Mouse (Mus musculus): Measurements from ENCODE around the gene Gm9999.
"Not testable (repeated sequence)": the region's sequence is repeated elsewhere in the genome, so short reads cannot be mapped to it uniquely, and the experiment has no call there.

Gene Gm9999

DNA sequence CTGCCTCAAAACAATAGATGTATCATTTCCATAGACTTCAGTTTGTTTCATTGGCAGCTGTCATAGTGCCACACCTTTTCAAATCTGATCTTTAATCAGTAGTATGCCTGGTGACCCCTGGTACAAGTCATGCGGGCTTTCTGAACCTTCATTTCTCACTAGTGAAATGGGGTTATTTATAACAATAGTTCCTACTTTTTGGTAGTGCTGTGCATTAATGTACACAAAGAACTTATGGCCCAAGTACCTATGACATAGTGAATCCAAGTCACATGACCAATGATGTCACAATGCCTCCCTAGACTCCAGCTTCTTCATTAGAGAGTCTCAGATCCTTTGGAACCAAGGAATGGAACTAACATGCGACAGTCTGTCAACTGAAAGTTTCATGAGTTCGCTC, at the start of gene Gm9999:
TSS of gene Gm9999 (plus strand) at position 301 of the 400 bp plus-strand sequence.
- no peak for DNase-seq (ENCODE audit: low spot score)

DNA sequence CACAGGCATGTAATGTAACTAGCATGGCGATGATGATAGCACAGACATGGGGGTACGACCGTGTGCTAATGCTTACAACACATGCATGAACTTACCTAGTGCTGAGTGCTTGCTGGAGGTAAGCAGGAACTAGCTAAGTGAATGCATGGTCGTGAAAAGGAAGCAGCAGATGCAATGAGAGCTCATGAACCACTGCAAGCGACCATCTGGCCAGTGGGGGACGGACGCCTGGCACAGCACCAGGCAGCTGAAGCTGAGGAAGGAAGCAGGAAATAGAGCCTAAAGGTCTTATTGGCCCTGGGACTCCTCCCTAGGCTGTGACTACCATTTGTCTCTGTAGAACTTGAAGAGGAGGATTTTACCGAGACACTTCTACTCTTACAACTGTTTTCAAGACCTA, 48.6 kb upstream of the Gm9999 start:
- DNase-seq (ENCODE audit: low spot score), result no peak

DNA sequence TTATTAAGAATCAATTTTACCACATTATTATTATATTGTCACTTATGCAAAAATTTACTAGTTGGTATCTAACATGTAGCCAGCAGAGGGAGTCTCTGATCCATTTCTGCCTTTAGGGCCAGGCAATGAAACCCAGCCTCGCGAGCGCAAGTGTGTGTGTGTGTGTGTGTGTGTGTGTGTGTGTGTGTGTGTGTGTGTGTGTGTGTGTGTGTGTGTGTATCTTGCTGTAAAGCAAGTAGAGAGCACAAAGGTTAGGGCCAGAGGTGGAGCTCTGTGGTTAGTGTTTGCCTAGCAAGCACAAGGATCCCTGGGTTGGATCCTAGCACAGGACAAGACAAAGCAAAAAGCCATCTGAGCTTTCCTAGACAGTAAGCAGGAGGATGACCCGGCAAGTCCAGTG, 47.5 kb upstream of the Gm9999 start:
- no peak for DNase-seq (ENCODE audit: low spot score)

DNA sequence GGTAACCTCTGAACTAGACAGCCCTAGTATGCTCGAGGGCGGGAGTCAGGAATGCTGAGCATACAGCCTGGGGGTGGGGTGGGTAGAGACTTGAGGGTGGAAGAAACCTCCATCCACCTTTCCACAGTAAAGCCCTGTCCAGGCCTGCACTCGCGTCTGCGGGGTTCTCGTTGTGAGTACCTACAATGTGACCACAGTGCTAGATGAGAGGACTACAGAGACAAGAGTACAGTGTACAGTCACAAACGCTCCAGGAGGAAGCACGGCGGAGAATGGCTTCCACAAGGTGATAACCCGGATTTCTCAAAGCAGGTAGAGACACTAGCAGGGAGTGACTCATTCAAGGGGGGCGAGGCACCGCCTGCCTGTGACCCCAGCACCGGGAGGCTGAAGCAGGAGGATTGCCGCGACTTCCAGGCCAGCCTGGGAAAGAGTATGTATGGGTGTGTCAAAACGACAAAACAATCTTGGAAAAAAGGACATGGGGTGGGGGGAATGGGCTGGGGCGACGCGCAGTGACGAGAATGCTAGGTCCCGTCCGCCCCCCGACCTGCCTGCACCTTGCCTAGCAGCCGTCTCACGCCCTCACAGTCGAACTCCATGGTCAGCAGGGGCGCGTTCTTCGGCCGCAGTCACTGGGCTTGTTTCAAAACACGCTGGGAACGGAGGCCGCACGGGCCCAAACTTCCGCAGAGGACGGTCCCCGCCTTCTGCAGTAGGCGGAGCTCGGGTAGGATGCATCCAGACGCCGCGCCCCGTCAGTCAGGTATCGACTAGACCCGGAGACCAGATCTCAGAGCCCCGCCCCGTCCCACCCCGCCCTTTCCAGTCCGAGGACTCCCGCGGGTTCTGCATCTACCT, 25.3 kb upstream of the Gm9999 start, which contains the start of gene Uevld:
TSS of gene Uevld (minus strand) at position 697 of the 861 bp plus-strand sequence.
- DNase-seq (ENCODE audit: low spot score), result peak; percentile 91

DNA sequence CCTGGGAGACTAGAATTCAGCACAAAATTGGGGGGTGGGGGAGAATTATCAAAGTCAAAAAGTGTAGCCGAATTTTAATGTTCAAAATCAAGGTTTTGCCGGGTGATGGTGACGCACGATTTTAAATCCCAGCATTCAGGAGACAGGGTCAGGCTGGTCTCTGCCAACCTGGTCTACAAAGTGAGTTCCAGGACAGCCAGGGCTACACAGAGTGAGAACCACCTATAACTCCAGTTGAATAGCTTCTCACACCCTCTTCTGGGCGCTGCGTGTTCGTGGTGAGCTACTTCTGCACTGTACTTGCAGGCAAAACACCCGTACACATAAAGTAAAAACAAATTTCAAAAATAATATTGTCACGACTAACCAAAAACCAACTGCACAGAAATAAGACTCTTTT, 24.5 kb upstream of the Gm9999 start:
- no peak for DNase-seq (ENCODE audit: low spot score)

DNA sequence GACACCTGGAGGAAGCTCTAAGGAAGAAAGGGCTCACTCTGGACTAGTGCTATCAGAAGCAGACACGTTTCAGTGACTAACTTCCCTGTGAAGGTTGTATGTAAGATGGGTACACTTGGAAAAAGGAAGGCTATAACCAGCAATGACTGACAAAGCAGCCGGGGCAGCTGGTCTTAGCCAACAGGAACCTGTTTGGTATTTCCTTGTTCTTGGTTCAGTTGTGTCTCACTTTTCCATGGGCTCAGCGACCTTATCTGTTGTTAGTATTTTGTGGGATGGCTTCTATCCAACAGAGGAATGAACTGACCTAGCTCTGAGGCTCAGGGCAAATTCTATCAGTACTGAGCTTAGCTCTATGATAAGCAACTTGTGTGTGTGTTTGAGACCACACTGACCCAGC, 22.4 kb upstream of the Gm9999 start:
- no peak for DNase-seq (ENCODE audit: low spot score)

DNA sequence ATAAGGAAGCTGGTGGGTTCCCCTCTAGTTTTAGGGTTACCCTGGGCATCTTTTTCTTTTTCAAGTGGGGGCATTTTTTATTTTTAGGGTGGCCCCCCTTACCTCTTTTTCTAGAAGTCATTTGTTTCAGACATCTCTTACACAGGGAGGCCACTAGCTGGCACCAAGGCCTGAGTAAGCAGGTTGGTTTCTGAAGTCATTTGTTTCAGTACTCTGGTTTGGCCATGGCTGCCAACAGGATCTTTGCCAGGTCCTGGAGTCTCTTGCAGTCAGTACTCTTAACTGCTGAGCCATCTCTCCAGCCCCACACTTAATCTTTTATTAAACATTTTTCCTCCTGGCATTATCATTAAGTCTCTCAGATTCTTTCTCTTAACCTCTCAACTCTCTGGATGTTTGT, 21.2 kb upstream of the Gm9999 start:
- no peak for DNase-seq (ENCODE audit: low spot score)

DNA sequence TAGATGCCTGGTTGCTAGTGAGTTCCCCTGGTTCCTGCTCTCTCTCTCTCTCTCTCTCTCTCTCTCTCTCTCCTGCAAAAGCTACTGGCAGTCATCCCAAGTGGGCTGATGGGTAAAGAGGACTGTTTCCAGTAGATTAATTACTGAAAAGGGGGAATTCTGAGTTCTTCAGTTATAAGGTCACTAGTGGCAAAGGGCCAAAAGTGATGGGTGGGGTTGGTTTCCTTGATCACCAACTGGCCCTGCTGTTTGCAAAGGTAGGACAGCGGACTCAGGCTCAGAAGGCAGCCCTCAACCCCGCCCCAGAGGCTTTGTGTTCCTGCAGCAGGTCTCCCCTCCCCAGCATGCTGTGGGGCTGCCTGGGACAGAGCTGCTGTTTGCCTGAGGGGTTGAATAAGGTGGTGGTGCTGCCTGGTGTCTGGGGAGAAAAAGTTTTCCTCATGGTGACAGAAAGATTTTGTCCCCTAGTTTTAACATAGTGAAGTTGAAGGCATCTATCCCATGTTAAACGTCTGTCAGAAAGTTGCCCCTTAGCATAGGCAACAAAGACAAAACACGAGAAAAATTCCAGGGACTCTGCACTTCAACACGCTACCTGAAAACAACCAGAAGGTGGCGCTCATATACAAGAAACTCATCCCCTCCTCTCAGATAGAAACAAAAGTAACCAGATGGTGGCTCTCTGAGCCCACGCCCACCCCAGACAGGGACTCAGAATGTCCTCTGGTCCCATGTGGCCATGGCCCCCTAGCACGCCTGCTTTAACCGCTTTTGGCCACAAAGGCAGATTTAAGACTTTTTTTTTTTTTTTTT, 20.4 kb upstream of the Gm9999 start:
- peak; percentile 85 for DNase-seq (ENCODE audit: low spot score)

DNA sequence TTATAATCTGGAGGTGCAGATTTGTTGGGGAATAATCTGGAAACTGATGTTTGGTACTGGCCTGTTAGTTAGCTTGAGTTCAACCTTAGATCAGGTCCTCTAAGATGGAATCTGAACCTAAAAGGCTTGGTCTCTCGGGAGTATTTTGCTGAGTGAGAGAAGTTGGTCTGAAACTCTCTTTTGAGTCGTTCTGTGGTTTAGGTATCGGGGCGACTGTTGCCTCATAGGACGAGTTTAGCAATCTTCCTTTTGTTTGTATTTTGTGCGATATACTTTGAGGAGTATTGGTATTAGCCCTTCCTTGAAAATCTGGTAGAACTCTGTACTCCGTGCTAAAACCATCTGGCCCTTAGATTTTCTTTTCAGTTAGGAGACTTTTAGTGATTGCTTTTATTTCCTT, 19.3 kb upstream of the Gm9999 start:
- no peak for DNase-seq (ENCODE audit: low spot score)

DNA sequence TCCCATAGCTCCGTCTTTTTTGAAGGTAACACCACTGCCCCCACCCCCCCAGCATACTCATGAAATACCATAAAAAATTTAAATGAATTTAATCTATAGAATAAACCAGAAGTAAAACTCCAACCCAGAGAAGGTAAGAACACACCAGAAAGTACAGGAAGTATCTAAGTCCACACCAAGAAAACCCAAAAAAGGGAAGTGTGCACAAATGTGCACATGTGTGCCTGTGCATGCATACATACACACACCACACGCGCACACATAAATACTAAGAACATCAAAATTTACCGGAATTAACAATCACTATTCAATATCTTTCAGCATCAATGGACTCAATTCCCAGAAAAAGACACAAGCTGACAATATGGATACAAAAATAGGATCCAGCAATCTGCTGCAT, 13.5 kb upstream of the Gm9999 start:
- DNase-seq (ENCODE audit: low spot score), result no peak

DNA sequence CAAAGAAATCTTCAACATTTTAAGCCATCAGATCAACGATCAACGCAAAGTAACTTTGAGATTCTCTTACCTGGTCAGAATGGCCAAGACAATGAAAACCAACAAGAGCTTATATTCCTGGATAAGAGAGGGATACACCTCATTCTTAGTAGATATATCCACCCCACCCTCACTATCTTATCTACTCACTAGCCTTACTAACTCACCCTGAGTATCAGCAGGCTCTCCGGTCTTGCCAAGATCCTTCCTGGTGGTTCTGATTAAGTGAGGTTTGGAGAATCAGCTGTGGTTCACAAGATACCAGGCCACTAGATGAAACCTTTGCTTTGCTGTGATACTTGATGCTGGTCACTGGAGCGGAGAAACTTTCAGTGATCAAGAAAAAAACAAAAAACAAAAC, 8.7 kb upstream of the Gm9999 start:
- no peak for DNase-seq (ENCODE audit: low spot score)

DNA sequence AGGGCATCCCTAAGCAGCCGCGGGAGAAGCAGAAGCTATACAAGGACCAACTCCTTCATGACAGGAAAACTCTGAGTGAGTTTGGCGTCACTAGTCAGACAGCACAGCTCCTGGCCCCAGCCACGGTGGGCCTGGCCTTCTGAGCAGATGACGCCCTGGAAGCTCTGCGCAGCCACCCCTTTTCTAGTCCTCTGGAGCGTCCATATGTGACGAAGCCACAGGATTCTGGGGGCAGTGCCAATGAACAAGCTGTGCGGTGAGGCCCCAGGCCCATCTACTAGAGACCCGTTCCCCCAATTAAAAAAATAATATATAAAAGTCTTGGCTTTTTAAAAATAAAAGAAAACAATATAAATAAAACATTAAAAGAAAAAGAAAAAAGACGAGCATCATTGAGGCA, 7.9 kb upstream of the Gm9999 start:
- no peak for DNase-seq (ENCODE audit: low spot score)

DNA sequence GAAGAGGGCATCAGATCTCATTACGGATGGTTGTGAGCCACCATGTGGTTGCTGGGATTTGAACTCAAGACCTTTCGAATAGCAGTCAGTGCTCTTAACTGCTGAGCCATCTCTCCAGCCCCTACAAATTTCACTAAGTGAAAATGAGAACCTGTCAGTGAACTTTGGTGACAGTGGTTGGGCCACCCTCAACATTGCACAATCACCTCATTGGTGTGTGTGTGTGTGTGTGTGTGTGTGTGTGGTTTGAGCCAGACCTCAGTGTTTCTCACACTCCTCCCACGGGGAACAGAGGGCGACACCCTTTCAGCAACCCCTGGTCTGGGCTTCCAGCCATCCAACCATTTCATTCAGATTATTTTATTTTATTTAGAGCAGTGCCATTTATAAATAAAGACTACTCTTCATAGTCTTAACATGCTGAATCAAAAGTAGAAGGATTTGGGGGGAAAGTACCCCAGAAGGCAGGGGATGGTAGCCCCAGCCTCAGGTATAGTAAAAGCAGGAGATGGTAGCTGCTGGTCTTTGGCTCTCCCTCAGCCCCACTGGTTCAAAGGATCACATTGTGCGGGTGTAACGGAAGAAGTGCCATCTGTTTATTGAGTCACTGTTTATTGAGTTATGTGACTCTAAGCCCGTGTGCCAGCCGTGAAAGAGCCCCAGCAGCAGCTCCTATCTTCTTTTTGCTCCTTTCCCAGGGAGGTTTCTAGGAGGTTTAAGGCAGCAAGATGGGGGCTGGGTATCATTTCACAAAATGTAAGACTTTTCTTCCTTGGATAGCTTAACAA, 2.5 kb downstream of the Gm9999 start:
- peak; percentile 40 for DNase-seq (ENCODE audit: low spot score)

DNA sequence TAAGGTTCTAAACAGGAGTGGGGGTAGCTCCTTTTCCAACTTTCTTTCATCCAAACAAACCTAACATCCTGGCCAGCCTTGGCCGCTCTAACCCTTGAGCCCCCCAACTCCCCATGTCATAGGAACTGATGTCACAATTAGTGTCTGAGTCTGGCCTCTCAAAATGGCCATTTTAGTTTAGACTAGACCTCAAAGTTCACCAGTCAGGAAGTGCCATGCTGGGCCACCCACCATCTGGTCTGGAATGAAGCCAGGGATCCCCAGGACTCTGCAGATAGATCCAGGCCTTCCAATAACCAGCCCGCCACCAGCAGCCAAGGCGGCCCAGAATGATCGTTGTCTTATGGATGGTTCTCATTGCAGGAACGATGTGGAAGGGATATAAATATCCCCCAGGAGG, 3.3 kb downstream of the Gm9999 start:
- DNase-seq (ENCODE audit: low spot score), result peak; percentile 33

DNA sequence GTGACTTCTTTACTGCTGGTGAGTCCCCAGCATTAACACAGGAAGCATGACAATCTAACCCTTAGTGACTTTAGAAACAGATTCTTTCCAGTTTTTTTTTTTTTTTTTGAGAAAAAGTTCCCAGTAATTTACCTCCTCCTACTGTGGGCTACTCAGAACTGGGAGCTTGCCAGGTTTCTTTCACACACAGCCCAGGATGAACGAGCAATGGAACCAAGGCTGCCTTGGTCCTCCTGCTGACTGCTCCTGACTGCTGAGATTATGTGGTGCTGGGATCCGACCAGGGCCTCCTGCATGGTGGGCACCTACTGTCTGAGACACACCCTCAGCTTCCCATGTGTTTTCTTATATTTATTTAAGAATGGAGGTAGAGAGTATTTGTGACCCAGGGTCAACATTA, 3.7 kb downstream of the Gm9999 start:
- DNase-seq (ENCODE audit: low spot score), result no peak

DNA sequence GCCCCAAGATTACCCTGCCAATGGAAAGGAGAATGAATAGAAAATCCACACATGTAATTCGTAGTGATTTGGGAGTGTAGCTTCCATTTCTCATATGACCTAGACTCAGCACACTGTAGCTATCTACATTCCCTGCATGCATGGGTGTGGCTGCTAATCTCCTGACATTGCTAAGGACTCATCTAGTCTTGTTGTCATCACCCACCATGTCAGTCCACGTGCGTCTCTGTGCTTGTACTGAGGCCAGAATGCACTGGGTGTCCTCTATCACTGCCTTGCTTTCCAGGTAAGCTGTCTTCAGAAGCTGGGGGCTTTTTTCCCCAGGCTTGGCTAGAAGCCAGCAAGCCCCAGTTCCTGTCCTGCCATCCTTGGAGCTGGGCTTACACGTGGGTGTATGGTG, 6.0 kb downstream of the Gm9999 start:
- DNase-seq (ENCODE audit: low spot score), result not testable (repeated sequence)

DNA sequence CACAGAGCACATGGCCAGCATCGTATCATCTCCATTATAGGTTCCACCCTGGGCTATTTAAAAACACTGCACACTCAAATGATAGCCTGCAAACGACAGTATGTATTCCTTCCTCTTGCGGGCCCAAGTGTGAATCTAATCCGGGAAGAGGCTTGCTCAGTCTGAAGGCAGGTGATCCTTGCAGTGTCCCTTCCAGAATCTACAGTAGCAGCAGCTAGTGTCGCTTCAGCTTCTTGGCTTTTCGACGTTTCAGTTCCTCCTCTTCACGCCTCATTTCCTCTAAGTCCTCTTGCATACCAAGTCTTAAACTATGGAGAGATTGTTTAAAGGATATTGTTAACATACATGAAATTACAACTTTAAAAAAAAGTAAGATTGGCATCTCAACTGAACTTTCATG, 9.7 kb downstream of the Gm9999 start:
- no peak for DNase-seq (ENCODE audit: low spot score)

DNA sequence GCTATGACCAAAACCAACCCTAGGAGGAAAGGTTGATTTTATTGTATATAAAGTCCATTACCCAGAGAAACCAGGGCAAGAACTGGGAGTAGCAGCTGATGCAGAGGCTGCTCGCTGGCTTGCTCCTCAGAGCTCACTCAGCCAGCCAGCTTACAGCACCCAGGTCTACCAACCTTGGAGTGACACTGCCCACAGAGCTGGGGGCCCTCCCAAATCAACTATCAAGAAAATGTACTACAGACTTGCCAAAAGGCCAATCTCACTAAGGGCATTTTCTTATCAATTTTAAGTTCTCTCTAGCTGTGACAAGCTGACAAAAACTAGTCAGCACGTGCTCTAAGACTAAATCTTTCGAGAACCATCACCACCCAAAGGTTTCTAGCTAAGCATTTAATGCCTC, 12.2 kb downstream of the Gm9999 start:
- no peak for DNase-seq (ENCODE audit: low spot score)

DNA sequence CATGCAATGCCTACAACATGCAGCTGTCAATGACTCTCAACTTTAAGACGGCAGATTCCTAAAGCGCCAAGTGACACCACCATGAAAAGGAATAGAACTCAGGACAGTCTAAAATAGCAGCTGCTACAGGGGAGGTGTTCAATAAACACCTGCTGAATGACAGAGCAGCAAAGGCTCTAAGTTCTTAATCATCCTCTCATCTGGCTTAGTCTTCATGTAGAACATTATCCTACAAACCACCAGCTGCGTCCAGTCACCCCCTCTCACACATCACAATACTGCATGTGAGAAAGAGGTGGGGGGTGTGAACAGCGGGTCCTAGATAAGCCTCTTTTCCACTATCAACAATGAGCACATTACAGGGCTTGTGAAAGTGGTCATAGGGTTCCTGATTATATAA, 13.6 kb downstream of the Gm9999 start:
- DNase-seq (ENCODE audit: low spot score), result no peak

DNA sequence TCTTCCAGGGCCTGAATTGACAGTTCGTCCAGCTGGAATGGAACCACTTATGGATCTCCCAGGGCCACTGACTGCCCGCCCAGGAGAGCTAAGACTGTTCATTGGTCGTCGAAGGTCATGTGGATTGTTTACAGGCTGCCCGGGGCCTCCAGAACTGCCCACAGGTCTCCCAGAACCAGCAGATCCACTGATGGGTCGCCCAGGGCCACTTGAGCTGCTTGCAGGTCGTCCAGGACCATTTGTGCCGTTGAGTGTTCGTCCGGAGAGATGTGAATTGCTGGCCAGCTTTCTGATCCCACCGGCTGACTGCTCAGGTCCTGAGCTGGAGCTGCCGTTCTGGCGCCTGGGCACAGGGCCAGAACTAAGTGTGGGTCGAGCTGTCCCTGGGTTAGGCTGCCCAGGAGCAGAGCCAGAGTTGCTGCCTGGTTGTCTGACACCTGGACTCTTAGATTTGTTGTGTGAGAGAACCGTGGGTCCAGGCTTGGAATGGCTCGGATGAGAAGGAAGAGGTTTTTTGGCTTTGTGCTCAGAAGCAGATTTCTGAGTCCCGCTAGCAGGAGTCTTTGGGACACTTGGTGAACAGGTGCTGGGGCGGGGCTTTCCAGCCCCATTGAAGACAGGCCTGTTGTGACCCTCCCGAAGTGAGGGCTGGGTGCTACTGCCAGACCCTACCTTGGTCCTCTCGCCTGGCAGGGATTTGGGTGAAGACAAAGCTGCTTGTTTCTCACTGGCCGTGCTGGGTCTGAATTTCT, 14.4 kb downstream of the Gm9999 start:
- DNase-seq (ENCODE audit: low spot score), result no peak

DNA sequence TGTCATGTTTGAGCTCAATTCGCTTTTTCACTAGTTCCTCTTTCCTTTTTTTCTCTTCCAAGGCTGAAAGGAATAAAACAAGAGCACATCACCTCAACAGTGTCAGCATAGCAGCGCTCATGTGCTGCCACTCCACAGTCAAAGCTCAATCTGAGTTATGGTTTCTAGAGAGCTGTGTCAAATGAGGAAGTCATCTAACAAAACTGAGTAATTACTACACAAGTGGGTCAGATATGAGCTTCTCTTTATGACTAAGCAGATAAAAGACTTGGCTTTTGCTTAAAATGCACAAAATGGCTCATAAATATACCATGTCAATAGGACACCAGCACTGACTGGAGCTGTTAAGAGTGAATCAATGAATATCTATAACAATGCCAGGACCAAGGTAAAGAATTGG, 15.6 kb downstream of the Gm9999 start:
- DNase-seq (ENCODE audit: low spot score), result no peak

Data from layer of hippocampus, adult 11-12 months (tissue).